Mouse (Mus musculus): ENCODE measurements around the gene Gm17509.
"Not testable (repeated sequence)": the region's sequence is repeated elsewhere in the genome, so short reads cannot be mapped to it uniquely, and the experiment has no call there.

Gene Gm17509

DNA sequence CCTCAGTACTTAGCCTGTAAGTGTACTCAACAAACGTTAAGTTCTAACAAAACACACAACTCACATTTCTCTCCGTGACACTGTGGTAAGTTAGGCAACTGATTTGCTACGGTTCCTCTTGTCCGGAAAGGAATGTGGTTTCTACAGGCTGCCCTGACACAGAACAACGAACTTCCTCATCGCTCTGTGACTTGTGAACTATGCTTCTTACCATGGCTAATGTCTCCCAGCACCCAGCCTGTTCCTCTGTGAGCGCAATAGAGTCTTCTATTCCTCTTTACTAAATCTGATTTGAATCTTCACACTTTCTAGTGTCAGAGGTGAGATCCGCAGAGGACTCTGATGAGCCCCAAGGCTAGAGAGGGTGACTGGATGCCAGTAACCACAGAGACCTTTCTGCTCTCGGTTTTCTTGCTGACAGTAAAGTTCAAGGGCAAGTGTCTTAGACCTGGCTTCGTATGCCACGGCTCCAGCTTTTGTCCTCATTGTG, 9.4 kb downstream of the Gm17509 start:
- in situ Hi-C loops (cut with MboI; ENCODE audit: low sequenced_read_pairs), result no loop called here

- in situ Hi-C loops (cut with MboI; ENCODE audit: low sequenced_read_pairs), result no loop called here
These were observed 12.6 kb downstream of the Gm17509 start, which contains the start of gene Emb for GRCm38 (mm10) chr13:117208236-117208635. Gene Emb (plus strand): TSS chr13:117208536.

DNA sequence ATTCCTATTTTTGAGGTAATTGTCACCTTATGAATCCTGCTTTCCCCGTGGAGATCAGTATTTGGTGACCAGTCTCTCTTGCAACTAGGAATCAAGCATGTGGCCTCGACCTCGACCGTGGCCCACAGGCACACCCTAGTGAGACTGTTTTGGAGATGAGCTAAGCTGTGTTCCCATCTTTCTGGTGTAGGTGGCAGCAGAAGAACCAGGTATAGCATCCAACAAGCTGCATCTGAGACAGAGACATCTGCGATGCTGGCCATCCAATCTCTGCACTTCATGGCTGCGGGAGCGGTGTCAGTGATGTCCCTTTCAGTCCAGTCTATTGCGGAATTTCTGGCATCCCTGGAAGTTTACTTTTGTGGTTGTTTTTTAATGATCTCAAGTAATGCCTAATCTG, 14.8 kb downstream of the Gm17509 start:
- in situ Hi-C loops (cut with MboI; ENCODE audit: low sequenced_read_pairs), result no loop called here

- in situ Hi-C loops (cut with MboI; ENCODE audit: low sequenced_read_pairs), result no loop called here
These were observed 16.2 kb downstream of the Gm17509 start for GRCm38 (mm10) chr13:117204685-117205084.

DNA sequence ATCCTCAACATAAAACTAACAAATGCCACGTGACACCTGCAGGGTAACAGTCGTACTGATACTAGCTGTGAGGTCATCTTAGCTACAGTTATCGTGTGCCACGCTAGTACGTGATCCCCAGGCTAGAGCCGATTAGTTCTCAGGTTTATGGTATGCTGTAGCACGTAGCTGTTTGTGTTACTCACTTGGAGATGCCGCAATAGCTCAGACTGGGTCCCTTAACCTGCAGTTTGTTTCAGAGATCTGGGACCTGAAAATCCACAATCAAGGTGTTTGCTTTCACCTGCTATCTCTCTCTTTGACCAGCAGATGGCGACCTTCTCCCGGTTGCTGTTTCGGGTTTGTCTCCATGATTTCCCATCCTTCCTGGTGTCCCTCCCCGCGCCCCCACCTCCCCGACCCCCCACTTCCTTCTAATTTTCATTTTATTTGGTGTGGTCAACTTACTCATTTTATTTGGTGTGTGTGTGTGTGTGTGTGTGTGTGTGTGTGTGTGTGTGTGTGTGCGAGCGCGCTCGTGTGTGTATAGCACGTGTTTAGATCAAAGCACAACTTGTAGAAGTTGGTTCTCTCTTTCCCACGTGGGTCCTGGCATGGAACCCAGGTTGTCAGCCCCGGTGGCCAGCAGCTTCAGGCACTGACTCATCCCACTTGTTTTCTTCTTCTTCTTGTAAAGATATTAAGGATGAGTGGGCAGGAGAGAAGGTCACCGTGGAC, 18.0 kb downstream of the Gm17509 start:
- in situ Hi-C loops (cut with MboI; ENCODE audit: low sequenced_read_pairs), result no loop called here

- in situ Hi-C loops (cut with MboI; ENCODE audit: low sequenced_read_pairs), result no loop called here
These were observed 22.3 kb downstream of the Gm17509 start for GRCm38 (mm10) chr13:117198402-117199083.

DNA sequence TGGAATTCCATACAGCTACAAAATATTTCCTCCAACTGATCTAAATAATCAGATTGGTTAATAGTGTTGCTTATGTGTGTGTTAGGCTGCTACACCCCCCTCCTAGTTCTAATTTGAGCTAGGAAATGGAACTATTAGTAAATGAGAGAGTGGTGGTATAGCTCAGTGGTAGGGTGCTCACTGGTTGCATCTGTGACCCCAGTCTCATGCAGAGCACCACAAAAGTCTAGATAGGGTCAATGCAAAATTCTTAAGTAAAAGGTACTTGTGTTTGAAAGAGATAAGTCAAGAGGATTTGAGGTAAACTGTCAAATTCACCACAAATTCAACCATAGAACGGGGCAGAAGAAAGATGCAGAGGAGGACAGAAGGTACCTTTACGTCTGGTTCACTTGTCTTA, 23.2 kb downstream of the Gm17509 start:
- in situ Hi-C loops (cut with MboI; ENCODE audit: low sequenced_read_pairs), result no loop called here

- in situ Hi-C loops (cut with MboI; ENCODE audit: low sequenced_read_pairs), result no loop called here
These were observed 25.0 kb downstream of the Gm17509 start for GRCm38 (mm10) chr13:117195569-117196495.

GRCm38 (mm10) chr13:117193422-117193983, 27.4 kb downstream of the Gm17509 start:
- in situ Hi-C loops (cut with MboI; ENCODE audit: low sequenced_read_pairs), result no loop called here

DNA sequence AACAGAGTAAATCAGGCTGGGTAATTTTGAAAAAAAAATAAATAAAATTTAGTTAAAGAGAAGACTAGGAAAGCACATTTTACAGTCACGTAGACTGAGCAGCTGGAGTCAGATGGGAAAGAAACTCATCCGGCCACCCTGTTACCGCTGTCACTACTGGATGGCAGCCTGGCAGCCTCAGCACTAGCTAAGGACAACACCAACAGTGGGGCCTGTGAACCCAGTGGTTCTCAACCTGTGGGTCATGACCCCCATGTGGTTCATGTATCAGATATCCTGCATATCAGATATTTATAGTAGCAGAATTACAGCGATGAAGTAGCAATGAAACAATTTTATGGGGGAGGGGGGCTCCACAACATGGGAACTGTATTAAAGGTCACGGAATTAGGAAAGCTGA, 28.7 kb downstream of the Gm17509 start:
- in situ Hi-C loops (cut with MboI; ENCODE audit: low sequenced_read_pairs), result no loop called here

DNA sequence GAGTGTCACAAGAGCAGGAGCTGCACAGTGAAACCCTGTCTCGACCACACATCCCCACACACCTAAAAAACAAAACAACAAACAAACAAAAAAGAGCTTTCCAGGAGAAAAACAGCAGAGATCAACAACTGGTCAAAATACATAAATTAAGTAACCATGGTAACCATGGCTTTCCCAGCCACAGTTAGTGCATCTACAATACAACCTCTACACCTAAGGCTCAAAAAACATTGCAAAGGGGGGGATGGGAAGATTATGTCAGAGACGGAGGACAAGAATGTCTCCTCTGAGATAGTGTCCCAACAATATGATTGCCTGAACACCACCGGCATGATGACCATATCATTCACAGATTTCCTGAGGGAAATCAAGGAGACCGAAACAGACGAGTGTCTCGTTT, 35.5 kb downstream of the Gm17509 start:
- in situ Hi-C loops (cut with MboI; ENCODE audit: low sequenced_read_pairs), result no loop called here

DNA sequence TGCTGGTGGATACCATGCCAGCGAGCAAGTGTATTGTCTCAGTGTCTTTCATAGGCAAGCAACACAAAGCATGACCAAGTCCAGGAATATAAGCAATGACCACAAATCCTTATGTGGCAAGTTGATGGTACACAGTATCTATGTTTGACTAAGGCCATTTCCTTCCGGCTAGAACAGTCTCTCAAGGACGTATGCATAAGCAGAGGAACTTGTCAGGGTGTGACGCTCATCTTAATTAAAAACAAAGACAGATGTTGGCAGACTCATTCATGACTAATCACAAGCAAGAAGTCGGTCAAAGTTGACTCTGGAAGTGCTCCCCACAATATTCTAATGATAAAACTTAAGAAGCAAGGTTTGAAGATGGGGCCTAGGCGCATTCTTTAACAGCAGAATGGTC, 37.6 kb downstream of the Gm17509 start:
- in situ Hi-C loops (cut with MboI; ENCODE audit: low sequenced_read_pairs), result no loop called here

DNA sequence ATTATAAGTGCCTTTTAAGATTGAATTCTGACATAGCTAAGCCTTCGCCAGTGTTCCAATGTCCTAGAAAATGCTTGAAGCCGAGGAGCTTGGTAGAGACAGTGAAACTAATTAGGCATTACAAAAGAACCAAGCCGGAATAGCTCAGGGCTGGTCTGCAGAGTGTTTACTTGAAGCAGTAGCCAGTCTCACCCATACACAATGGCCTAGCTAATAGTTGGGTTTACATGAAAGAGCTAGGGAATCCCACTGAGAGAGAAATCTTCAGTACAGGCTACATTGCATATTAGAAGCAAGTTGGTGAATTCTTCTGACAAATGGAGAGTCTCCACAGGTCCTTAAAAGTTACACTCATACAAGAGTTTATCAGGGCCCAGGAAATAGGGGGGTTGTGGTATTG, 40.0 kb downstream of the Gm17509 start:
- in situ Hi-C loops (cut with MboI; ENCODE audit: low sequenced_read_pairs), result not testable (repeated sequence)

Measured in CH12F3 (cell line).